Mouse (Mus musculus) liver, embryonic 14.5 days (tissue): ENCODE results near the gene Alkbh4.

ENCODE experiments used
- CTCF ChIP-seq: IDR thresholded peaks from 2 replicates; pipeline ENCODE4 v1.5.1; 2016; ENCODE audit warnings: antibody characterized with exemption, low read depth, control low read depth
- EP300 ChIP-seq: IDR thresholded peaks from 2 replicates; pipeline ENCODE4 v1.6.1; 2016; ENCODE audit warnings: antibody characterized with exemption, low read depth

DNA sequence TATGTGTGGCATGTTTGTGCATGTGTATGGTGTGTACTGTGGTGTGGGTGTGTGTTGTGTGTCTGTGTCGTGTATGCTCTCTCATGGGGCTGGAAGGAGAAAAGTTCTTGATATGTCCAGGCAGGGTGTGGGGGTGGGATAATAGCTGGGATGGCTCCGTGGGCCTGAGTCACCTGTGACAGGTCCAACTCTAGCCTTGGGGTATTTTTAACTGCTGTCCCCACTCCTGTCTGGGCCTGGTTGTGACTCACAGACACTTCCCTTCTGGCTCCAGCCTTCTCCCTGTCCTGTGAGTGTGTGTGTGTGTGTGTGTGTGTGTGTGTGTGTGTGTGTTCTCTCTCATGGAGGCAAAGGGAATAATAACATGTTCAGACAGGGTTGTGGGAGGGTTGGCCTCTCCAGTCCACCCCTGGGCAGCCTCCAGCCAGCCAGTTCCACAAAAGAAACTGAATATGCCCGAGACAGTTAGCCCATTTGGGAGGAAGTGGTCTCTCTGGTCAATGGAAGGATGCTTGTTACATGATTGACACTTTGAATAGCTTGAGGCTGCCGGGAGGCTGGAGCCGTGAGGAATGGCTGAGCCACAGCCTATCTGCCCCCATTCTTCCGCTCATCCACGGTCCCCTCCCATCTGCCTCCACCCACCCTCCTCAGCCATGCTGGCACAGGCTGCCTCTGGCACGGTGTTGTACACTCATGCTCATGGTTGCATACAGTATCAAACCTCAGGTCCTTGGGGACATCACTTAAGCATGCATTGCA, 41.5 kb upstream of the Alkbh4 start:
- no peak for TF ChIP-seq CTCF
- TF ChIP-seq EP300 = no peak
